Mouse (Mus musculus) thymus, adult 2 months (tissue): ENCODE data around the gene Dhx34. TPM values are rescaled to one million over a fixed set of nuclear protein-coding genes. Genes with fewer than 3 reads are reported as not detected.

Source experiments
- DNase-seq: peaks from one replicate; pipeline ENCODE4 v3.0.0; 2021
- H3K27ac ChIP-seq: fragments of 200-500 bp; 2 replicates; pipeline ENCODE4 v1.5.1; 2012; ENCODE audit warnings: low read length, control low read depth; ENCODE audit not compliant: control insufficient read depth, insufficient read depth
- H3K27me3 ChIP-seq: fragments of 200-500 bp; 2 replicates; pipeline ENCODE4 v1.6.1; 2012; ENCODE audit warnings: mild to moderate bottlenecking, low read length, moderate library complexity, mixed read lengths; ENCODE audit not compliant: control insufficient read depth, insufficient read depth
- H3K36me3 ChIP-seq: fragments of 200-500 bp; 2 replicates; pipeline ENCODE4 v1.6.1; 2012; ENCODE audit warnings: mild to moderate bottlenecking, low read length, moderate library complexity; ENCODE audit not compliant: control insufficient read depth, insufficient read depth
- H3K4me1 ChIP-seq: fragments of 200-500 bp; replicated peaks from 2 replicates; pipeline ENCODE4 v1.6.1; 2012; ENCODE audit warnings: low read length; ENCODE audit not compliant: control insufficient read depth, insufficient read depth
- H3K4me3 ChIP-seq: fragments of 200-500 bp; 2 replicates; pipeline ENCODE4 v1.5.1; 2012; ENCODE audit warnings: mild to moderate bottlenecking, low read length, control low read depth, moderate library complexity; ENCODE audit not compliant: control insufficient read depth, insufficient read depth
- CTCF ChIP-seq: fragments of 200-500 bp; IDR thresholded peaks from 2 replicates; pipeline ENCODE4 v1.5.1; 2012; ENCODE audit warnings: mild to moderate bottlenecking, control low read depth, low read length, moderate library complexity, borderline replicate concordance; ENCODE audit not compliant: control insufficient read depth, poor library complexity, insufficient read depth; ENCODE audit errors: extremely low read depth
- POLR2A ChIP-seq: fragments of 200-500 bp; IDR thresholded peaks from 2 replicates; pipeline ENCODE4 v1.6.1; 2012; ENCODE audit warnings: mild to moderate bottlenecking, low read length, control low read depth, moderate library complexity; ENCODE audit not compliant: control insufficient read depth, poor library complexity, insufficient read depth; ENCODE audit errors: extremely low read depth
- WGBS: fragments of 180-500 bp; shearing (Covaris S2); methylation state at CpG from one replicate; pipeline ENCODE4 v1.1.7; 2018; 5-methylcytosine and 5-hydroxymethylcytosine counted together
- polyA plus RNA-seq: library from polyadenylated mRNA; depleted of rRNA; stranded (reverse); fragments of >200 nt; gene quantifications from 2 replicates; pipeline ENCODE4 v1.2.3, GENCODE M21; 2012; rRNA removed

Dhx34 gene
- polyA plus RNA-seq, 1 experiment = 86.9 TPM

GRCm38 (mm10) chr7:16149241-16149640 lies 72.6 kb downstream of the Dhx34 start:
- Histone ChIP-seq H3K27me3 (no peaks in the 10 kb centered on the region), H3K27ac (no peak overlapping the region), H3K36me3 (no peaks in the 10 kb centered on the region), H3K4me3 (no peak overlapping the region), H3K4me1 (no peaks in the 10 kb centered on the region)
- WGBS = 33% methylated on average over 5 of the region's 5 CpGs
- no peak for DNase-seq
- TF ChIP-seq POLR2A (no peak), CTCF (no peak)

- DNase-seq = peak; percentile 49
- no peaks in the 10 kb centered on the region for H3K36me3 ChIP-seq
- no peaks in the 10 kb centered on the region for H3K27me3 ChIP-seq
- 16% methylated on average over 15 of the region's 15 CpGs for WGBS
- no peak overlapping the region for H3K27ac ChIP-seq
- H3K4me1 ChIP-seq = no peaks in the 10 kb centered on the region
- TF ChIP-seq CTCF (no peak), POLR2A (no peak)
- no peak overlapping the region for H3K4me3 ChIP-seq
These were observed 74.2 kb downstream of the Dhx34 start for GRCm38 (mm10) chr7:16147643-16148042.

Other genes with a start within 250 kb of the Dhx34 start
- gene Bicra, start 174.1 kb downstream of the Dhx34 start, polyA plus RNA-seq = 57.0 and 78.5 TPM in 2 replicates
- gene Zfp541, start 160.2 kb downstream of the Dhx34 start, polyA plus RNA-seq = 0.04 and 0.11 TPM in 2 replicates
- 256 TPM in 2 replicates for gene Napa, start 123.6 kb downstream of the Dhx34 start, polyA plus RNA-seq
- gene Kptn, start 102.1 kb downstream of the Dhx34 start, polyA plus RNA-seq = 27.4 and 28.1 TPM in 2 replicates
- 1.1 and 1.2 TPM in 2 replicates for gene Slc8a2, start 92.2 kb downstream of the Dhx34 start, polyA plus RNA-seq
- 65.2 and 66.8 TPM in 2 replicates for gene Meis3, start 46.9 kb downstream of the Dhx34 start, polyA plus RNA-seq
- gene C5ar2, start 22.1 kb upstream of the Dhx34 start, polyA plus RNA-seq = 0.26 and 0.46 TPM in 2 replicates
- gene C5ar1, start 37.5 kb upstream of the Dhx34 start, polyA plus RNA-seq = 3.2 and 4.1 TPM in 2 replicates
- 44.7 and 62.2 TPM in 2 replicates for gene Inafm1, start 51.6 kb upstream of the Dhx34 start, polyA plus RNA-seq
- 39.4 and 43.0 TPM in 2 replicates for gene Ccdc9, start 64.8 kb upstream of the Dhx34 start, polyA plus RNA-seq
- 49.8 and 84.9 TPM in 2 replicates for gene Bbc3, start 86.4 kb upstream of the Dhx34 start, polyA plus RNA-seq
- 61.0 and 66.8 TPM in 2 replicates for gene Sae1, start 165.8 kb upstream of the Dhx34 start, polyA plus RNA-seq
- gene Zc3h4, start 178.9 kb upstream of the Dhx34 start, polyA plus RNA-seq = 81.3 and 100 TPM in 2 replicates
- 225 and 228 TPM in 2 replicates for gene Tmem160, start 230.7 kb upstream of the Dhx34 start, polyA plus RNA-seq